Mouse (Mus musculus): Measurements from ENCODE around the gene Mcoln1.

DNA sequence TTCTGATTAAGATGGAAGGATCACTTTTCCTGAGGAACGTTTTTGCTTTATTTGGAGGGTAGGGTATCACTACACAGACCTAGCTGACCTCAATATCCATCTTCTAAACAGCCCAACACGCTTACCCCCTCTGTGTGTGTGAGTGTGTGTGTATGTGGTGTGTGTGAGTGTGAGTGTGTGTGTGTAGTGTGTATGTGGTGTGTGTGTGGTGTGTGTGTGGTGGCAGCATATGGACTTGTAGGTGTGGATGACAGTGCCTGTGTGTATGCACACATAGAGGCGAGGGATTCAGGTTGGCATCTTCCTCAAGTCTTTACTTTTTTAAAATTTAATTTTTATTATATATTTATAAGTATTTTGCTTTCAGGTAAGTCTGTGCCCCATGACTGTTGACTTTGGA, 1.7 kb upstream of the Mcoln1 start:
- TF ChIP-seq POLR2A (IDR thresholded peaks at IDR 0.05; ENCODE audit: borderline replicate concordance, insufficient read depth, low read length) (no peak), CTCF (IDR thresholded peaks at IDR 0.05; ENCODE audit: borderline replicate concordance, insufficient read depth, low read depth, low read length) (no peak)
